Mouse (Mus musculus): ENCODE data around the gene Prr15l. TPM values are rescaled to one million over a fixed set of nuclear protein-coding genes. Genes with fewer than 3 reads are reported as not detected.

Prr15l gene
- polyA plus RNA-seq, 1 experiment from 2014 or later, result not detected

GRCm38 (mm10) chr11:96973426-96973964 is 45.6 kb downstream of the Prr15l start:
- H3K36me3 ChIP-seq, result no peaks in the 10 kb centered on the region
- no peak overlapping the region for H3K4me3 ChIP-seq (replicated peaks)
- H3K27ac ChIP-seq, result peak overlapping the region; percentile 67
- no peaks in the 10 kb centered on the region for H3K27me3 ChIP-seq
- no peak for ATAC-seq
- no peaks in the 10 kb centered on the region for H3K9me3 ChIP-seq
- 0 out of 2 replicates have a peak overlapping the region, but pooled peaks have one; percentile 36 for H3K9ac ChIP-seq (replicated peaks)
- WGBS, result 87% methylated on average over 5 of the region's 5 CpGs
- no peak overlapping the region for H3K4me2 ChIP-seq (replicated peaks)
- H3K4me1 ChIP-seq (replicated peaks), result peaks cover 61% of the 10 kb centered on the region

GRCm38 (mm10) chr11:96974813-96975212 is 46.9 kb downstream of the Prr15l start:
- 87% methylated on average over 5 of the region's 5 CpGs for WGBS
- H3K27me3 ChIP-seq, result no peaks in the 10 kb centered on the region
- no peaks in the 10 kb centered on the region for H3K36me3 ChIP-seq
- H3K9me3 ChIP-seq, result no peaks in the 10 kb centered on the region
- ATAC-seq, result no peak
- H3K9ac ChIP-seq (replicated peaks), result no peak overlapping the region
- no peak overlapping the region for H3K27ac ChIP-seq
- H3K4me1 ChIP-seq (replicated peaks), result peaks cover 55% of the 10 kb centered on the region
- no peak overlapping the region for H3K4me2 ChIP-seq (replicated peaks)
- H3K4me3 ChIP-seq (replicated peaks), result no peak overlapping the region

GRCm38 (mm10) chr11:96975511-96976378 is 47.8 kb downstream of the Prr15l start:
- WGBS, result 83% methylated on average over 10 of the region's 10 CpGs

GRCm38 (mm10) chr11:96976379-96976687 is 48.4 kb downstream of the Prr15l start:
- 54% methylated on average over 3 of the region's 3 CpGs for WGBS

More at GRCm38 (mm10) chr11:96975511-96976378, 47.8 kb downstream of the Prr15l start:
- Histone ChIP-seq H3K4me2 (replicated peaks) (peak overlapping the region; percentile 69), H3K9ac (replicated peaks) (peak overlapping the region; percentile 95), H3K9me3 (no peaks in the 10 kb centered on the region), H3K36me3 (no peaks in the 10 kb centered on the region), H3K4me1 (replicated peaks) (peaks cover 51% of the 10 kb centered on the region), H3K27ac (peak overlapping the region; percentile 97), H3K4me3 (replicated peaks) (peak overlapping the region; percentile 94), H3K27me3 (no peaks in the 10 kb centered on the region)
- no peak for ATAC-seq

GRCm38 (mm10) chr11:96976911-96977591 is 49.1 kb downstream of the Prr15l start:
- Histone ChIP-seq H3K4me2 (replicated peaks) (peak overlapping the region; percentile 69), H3K36me3 (no peaks in the 10 kb centered on the region), H3K4me3 (replicated peaks) (peak overlapping the region; percentile 94), H3K9me3 (no peaks in the 10 kb centered on the region), H3K27ac (peak overlapping the region; percentile 97), H3K9ac (replicated peaks) (peak overlapping the region; percentile 95), H3K4me1 (replicated peaks) (peaks cover 52% of the 10 kb centered on the region), H3K27me3 (peaks cover 8% of the 10 kb centered on the region; the same call in 1 of the 2 replicates)
- peak; percentile 67 for ATAC-seq
- under 1% methylated on average over 44 of the region's 50 CpGs for WGBS

More at GRCm38 (mm10) chr11:96976379-96976687, 48.4 kb downstream of the Prr15l start:
- Histone ChIP-seq H3K27ac (peak overlapping the region; percentile 97), H3K4me1 (replicated peaks) (peaks cover 51% of the 10 kb centered on the region), H3K27me3 (peaks cover 1% of the 10 kb centered on the region; the same call in 1 of the 2 replicates), H3K9me3 (no peaks in the 10 kb centered on the region), H3K4me3 (replicated peaks) (peak overlapping the region; percentile 94), H3K4me2 (replicated peaks) (peak overlapping the region; percentile 69), H3K36me3 (no peaks in the 10 kb centered on the region), H3K9ac (replicated peaks) (peak overlapping the region; percentile 95)
- no peak for ATAC-seq

GRCm38 (mm10) chr11:96977606-96978400 is 49.9 kb downstream of the Prr15l start:
- Histone ChIP-seq H3K9ac (replicated peaks) (peak overlapping the region; percentile 95), H3K27ac (peak overlapping the region; percentile 97), H3K36me3 (no peaks in the 10 kb centered on the region), H3K9me3 (no peaks in the 10 kb centered on the region), H3K4me1 (replicated peaks) (peaks cover 50% of the 10 kb centered on the region), H3K4me2 (replicated peaks) (peak overlapping the region; percentile 85), H3K4me3 (replicated peaks) (peak overlapping the region; percentile 94), H3K27me3 (peaks cover 8% of the 10 kb centered on the region; the same call in 1 of the 2 replicates)
- ATAC-seq, result peak; percentile 98
- under 1% methylated on average over 45 of the region's 45 CpGs for WGBS

GRCm38 (mm10) chr11:96978401-96979246 is 50.7 kb downstream of the Prr15l start:
- H3K4me1 ChIP-seq (replicated peaks), result peaks cover 42% of the 10 kb centered on the region
- 33% methylated on average over 17 of the region's 17 CpGs for WGBS
- no peak for ATAC-seq
- peak overlapping the region; percentile 83 for H3K27ac ChIP-seq
- H3K9ac ChIP-seq (replicated peaks), result peak overlapping the region; percentile 76
- H3K4me3 ChIP-seq (replicated peaks), result peak overlapping the region; percentile 50
- peaks cover 11% of the 10 kb centered on the region; the same call in 1 of the 2 replicates for H3K27me3 ChIP-seq
- H3K9me3 ChIP-seq, result no peaks in the 10 kb centered on the region
- H3K4me2 ChIP-seq (replicated peaks), result peak overlapping the region; percentile 85
- H3K36me3 ChIP-seq, result no peaks in the 10 kb centered on the region

- no peak for ATAC-seq
- H3K9ac ChIP-seq (replicated peaks), result no peak overlapping the region
- H3K27ac ChIP-seq, result no peak overlapping the region
- H3K4me2 ChIP-seq (replicated peaks), result no peak overlapping the region; the same call in 1 of the 2 replicates
- no peak overlapping the region for H3K4me3 ChIP-seq (replicated peaks)
- WGBS, result 82% methylated on average over 7 of the region's 7 CpGs
- peaks cover 35% of the 10 kb centered on the region for H3K4me1 ChIP-seq (replicated peaks)
- H3K9me3 ChIP-seq, result no peaks in the 10 kb centered on the region
- H3K27me3 ChIP-seq, result peaks cover 17% of the 10 kb centered on the region
- H3K36me3 ChIP-seq, result no peaks in the 10 kb centered on the region
Measured at GRCm38 (mm10) chr11:96979329-96979728, 51.4 kb downstream of the Prr15l start.

- Histone ChIP-seq H3K36me3 (no peaks in the 10 kb centered on the region), H3K27ac (no peak overlapping the region), H3K9me3 (no peaks in the 10 kb centered on the region), H3K4me3 (replicated peaks) (no peak overlapping the region), H3K9ac (replicated peaks) (no peak overlapping the region), H3K27me3 (peaks cover 22% of the 10 kb centered on the region), H3K4me2 (replicated peaks) (no peak overlapping the region), H3K4me1 (replicated peaks) (peaks cover 31% of the 10 kb centered on the region)
- no peak for ATAC-seq
- WGBS, result 80% methylated on average over 5 of the region's 5 CpGs
Measured at GRCm38 (mm10) chr11:96980021-96980420, 52.1 kb downstream of the Prr15l start.

- no peak for ATAC-seq
- no peaks in the 10 kb centered on the region for H3K9me3 ChIP-seq
- H3K4me3 ChIP-seq (replicated peaks), result no peak overlapping the region
- peak overlapping the region; percentile 28; the same call in 1 of the 2 replicates for H3K9ac ChIP-seq (replicated peaks)
- H3K4me2 ChIP-seq (replicated peaks), result no peak overlapping the region
- no peaks in the 10 kb centered on the region for H3K36me3 ChIP-seq
- peaks cover 36% of the 10 kb centered on the region for H3K27me3 ChIP-seq
- peaks cover 17% of the 10 kb centered on the region for H3K4me1 ChIP-seq (replicated peaks)
- 77% methylated on average over 15 of the region's 15 CpGs for WGBS
- no peak overlapping the region for H3K27ac ChIP-seq
Measured at GRCm38 (mm10) chr11:96981461-96981860, 53.6 kb downstream of the Prr15l start.

Data from midbrain, embryonic 13.5 days (tissue).